Mouse (Mus musculus) ovary, adult 18-20 months (tissue): Measurements from ENCODE around the gene Cdk10.

Experiments used
- DNase-seq: peaks from one replicate; pipeline ENCODE4 v3.0.0; 2022; ENCODE audit warnings: low spot score, mixed read lengths

Cdk10 gene

DNA sequence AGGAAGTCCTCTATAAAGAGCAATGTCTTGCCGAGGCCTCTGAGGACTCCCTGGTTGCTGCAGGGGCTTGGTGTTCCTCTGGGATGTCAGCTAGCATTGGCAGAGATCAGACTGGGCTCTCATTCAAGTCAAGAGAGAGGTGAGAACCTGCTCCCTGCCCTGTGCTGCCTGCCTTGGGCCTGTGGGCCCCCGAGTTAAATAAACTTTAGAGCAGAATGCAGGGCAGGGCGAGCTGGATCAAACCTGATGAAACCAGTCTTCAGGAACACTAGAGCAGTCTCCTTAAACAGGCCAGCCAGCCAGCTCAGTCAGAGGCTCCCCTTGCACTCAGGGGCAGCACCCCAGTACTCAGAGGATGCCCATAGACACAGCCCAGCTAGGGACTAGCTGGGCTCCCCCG is 47.3 kb downstream of the Cdk10 start:
- DNase-seq: no peak

DNA sequence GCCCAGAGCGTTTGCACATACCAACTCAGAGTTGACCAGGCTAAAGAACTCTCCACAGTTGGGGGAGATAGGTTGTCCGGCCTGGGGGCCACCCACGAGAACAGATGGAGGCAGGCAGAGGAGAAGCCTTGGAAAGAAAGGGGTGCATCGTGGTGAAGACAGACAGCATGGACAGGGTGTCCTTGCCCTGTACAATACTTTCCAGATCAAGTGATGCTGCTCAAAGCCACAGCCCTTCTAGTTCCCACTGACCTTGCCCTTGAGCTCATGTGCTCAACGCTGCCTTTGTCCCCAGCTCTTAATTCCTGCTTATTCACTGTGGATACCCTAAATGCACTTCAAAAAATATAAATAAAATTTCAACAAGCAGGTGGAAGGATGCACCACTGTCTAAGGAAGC is 49.8 kb downstream of the Cdk10 start:
- DNase-seq: no peak

- DNase-seq: no peak
Observed at GRCm38 (mm10) chr8:123275096-123275495, 50.5 kb downstream of the Cdk10 start.

- no peak for DNase-seq
Observed at GRCm38 (mm10) chr8:123278445-123278844, 53.8 kb downstream of the Cdk10 start.

DNA sequence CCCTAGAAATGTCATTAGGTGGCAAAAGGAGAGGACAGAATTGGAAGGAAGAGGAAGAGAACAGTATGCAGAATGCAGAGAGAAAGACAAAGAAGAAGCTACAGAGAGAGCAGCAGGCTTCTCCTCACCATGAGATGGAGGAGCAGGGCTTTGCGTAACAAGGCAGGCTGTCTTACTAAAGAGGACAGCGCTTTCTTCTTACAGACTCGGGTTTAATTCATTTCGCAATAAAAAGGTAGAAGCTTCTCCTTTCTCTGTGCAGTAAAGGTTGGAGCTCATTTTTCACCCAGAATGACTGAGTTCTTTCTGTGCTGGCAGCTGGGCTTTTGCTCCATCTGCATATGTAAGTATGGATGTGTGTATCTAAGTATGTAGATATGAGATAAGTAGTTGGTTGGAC is 55.2 kb downstream of the Cdk10 start:
- DNase-seq: no peak

GRCm38 (mm10) chr8:123280302-123281094 is 55.9 kb downstream of the Cdk10 start:
- no peak for DNase-seq
